Mouse (Mus musculus) thymus, adult 2 months (tissue): ENCODE measurements around the gene Sprr2f. TPM values are rescaled to one million over a fixed set of nuclear protein-coding genes. Genes with fewer than 3 reads are reported as not detected.

Experiments
- DNase-seq: peaks from one replicate; pipeline ENCODE4 v3.0.0; 2021
- H3K27ac ChIP-seq: fragments of 200-500 bp; 2 replicates; pipeline ENCODE4 v1.5.1; 2012; ENCODE audit warnings: low read length, control low read depth; ENCODE audit not compliant: control insufficient read depth, insufficient read depth
- H3K27me3 ChIP-seq: fragments of 200-500 bp; 2 replicates; pipeline ENCODE4 v1.6.1; 2012; ENCODE audit warnings: mild to moderate bottlenecking, low read length, moderate library complexity, mixed read lengths; ENCODE audit not compliant: control insufficient read depth, insufficient read depth
- H3K36me3 ChIP-seq: fragments of 200-500 bp; 2 replicates; pipeline ENCODE4 v1.6.1; 2012; ENCODE audit warnings: mild to moderate bottlenecking, low read length, moderate library complexity; ENCODE audit not compliant: control insufficient read depth, insufficient read depth
- H3K4me1 ChIP-seq: fragments of 200-500 bp; replicated peaks from 2 replicates; pipeline ENCODE4 v1.6.1; 2012; ENCODE audit warnings: low read length; ENCODE audit not compliant: control insufficient read depth, insufficient read depth
- H3K4me3 ChIP-seq: fragments of 200-500 bp; 2 replicates; pipeline ENCODE4 v1.5.1; 2012; ENCODE audit warnings: mild to moderate bottlenecking, low read length, control low read depth, moderate library complexity; ENCODE audit not compliant: control insufficient read depth, insufficient read depth
- CTCF ChIP-seq: fragments of 200-500 bp; IDR thresholded peaks from 2 replicates; pipeline ENCODE4 v1.5.1; 2012; ENCODE audit warnings: mild to moderate bottlenecking, control low read depth, low read length, moderate library complexity, borderline replicate concordance; ENCODE audit not compliant: control insufficient read depth, poor library complexity, insufficient read depth; ENCODE audit errors: extremely low read depth
- POLR2A ChIP-seq: fragments of 200-500 bp; IDR thresholded peaks from 2 replicates; pipeline ENCODE4 v1.6.1; 2012; ENCODE audit warnings: mild to moderate bottlenecking, low read length, control low read depth, moderate library complexity; ENCODE audit not compliant: control insufficient read depth, poor library complexity, insufficient read depth; ENCODE audit errors: extremely low read depth
- WGBS: fragments of 180-500 bp; shearing (Covaris S2); methylation state at CpG from one replicate; pipeline ENCODE4 v1.1.7; 2018; 5-methylcytosine and 5-hydroxymethylcytosine counted together
- polyA plus RNA-seq: library from polyadenylated mRNA; depleted of rRNA; stranded (reverse); fragments of >200 nt; gene quantifications from 2 replicates; pipeline ENCODE4 v1.2.3, GENCODE M21; 2012; rRNA removed

Sprr2f gene
- polyA plus RNA-seq, 1 experiment: 0.93 TPM

DNA sequence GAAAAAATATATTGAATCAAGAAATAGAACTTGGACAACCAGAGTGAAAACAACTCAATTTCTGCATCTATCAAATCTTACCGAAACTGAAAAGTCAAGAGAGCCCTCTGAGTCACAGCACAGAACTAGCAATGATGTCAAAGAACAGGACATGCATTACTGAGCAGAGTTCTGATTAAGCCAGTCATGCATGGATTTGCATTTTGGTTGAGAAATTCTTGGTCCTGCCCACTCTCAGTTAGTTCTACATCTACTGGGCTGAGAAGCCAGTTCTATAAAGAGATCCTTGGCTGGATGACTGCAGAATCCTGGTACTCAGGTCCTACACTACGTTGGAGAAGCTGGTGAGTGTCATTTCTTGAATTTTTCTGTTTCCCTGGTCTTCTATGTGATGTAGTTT lies 8.6 kb downstream of the Sprr2f start:
- H3K27me3 ChIP-seq: no peaks in the 10 kb centered on the region
- no peak overlapping the region for H3K4me3 ChIP-seq
- H3K36me3 ChIP-seq: no peaks in the 10 kb centered on the region
- WGBS: 67% methylated on average over 2 of the region's 2 CpGs
- H3K27ac ChIP-seq: no peak overlapping the region
- no peaks in the 10 kb centered on the region for H3K4me1 ChIP-seq
- DNase-seq: no peak
- no peak for TF ChIP-seq CTCF
- no peak for TF ChIP-seq POLR2A

DNA sequence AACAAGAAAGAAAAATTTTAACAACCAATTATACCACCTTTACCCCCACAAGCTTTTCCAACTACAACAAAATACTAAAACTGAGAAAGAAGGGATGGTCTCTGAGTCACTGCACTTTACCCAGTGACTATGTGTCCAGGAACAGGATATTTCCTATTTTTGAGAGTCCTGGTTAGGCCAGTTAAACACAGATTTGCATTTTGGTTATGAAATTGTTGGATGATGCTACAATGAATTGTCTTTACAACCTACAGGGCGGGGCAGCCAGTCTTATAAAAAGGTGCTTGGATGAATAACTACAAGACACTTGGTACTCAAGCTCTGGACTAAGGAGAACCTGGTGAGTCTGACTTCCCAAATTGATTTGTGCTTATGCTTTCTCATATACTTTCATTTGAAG lies 20.4 kb downstream of the Sprr2f start, which contains the start of gene Sprr2h:
TSS of gene Sprr2h (plus strand) at position 301 of the 400 bp plus-strand sequence.
- H3K4me3 ChIP-seq: no peak within 1 kb of the TSS
- no peak for DNase-seq
- no peak within 1 kb of the TSS for H3K27ac ChIP-seq
- 90% methylated on average over 1 of the region's 1 CpGs for WGBS
- H3K36me3 ChIP-seq: no peaks in the 10 kb centered on the region
- H3K4me1 ChIP-seq: no peaks in the 10 kb centered on the region
- no peaks in the 10 kb centered on the region for H3K27me3 ChIP-seq
- no peak for TF ChIP-seq CTCF
- no peak for TF ChIP-seq POLR2A

DNA sequence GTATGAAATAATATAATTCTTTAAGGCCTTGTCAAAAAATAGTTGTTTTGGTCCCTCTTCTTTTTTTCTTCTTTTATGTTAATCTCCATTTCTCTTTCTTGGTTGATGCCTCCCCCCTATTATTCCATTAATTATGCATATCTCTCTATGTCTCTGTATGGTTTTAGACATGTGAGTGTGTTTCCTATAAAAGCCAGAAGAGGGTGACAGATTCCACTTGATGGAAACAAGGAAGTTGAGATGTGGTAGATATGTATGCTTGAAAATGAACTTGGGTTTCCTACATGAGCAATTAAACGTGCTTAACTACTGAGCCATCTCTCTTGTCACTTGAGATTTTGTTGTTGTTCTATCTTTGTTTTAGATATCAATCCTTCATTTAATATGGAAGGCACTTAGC lies 29.3 kb downstream of the Sprr2f start:
- H3K27me3 ChIP-seq: no peaks in the 10 kb centered on the region
- WGBS: 24% methylated on average over 1 of the region's 1 CpGs
- TF ChIP-seq POLR2A (no peak), CTCF (no peak)

DNA sequence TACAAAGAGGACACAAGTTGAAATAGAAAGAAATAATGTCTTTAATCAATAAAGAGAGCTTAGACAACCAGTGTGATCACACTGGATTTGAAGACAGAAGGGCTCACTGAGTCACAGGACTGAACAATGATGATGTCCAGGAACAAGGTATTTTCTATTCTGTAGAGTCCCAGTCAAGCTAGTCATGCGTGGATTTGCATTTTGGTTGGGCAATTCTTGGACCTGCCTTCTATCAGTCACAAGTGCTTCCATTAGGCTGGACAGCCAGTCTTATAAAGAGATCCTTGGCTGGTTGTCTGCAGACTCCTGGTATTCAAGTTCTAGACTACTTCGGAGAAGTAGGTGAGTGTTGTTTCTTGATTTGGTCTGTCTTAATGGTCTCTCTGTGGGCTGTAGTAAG lies 42.7 kb downstream of the Sprr2f start, which contains the start of gene Sprr2i:
TSS of gene Sprr2i (plus strand) at position 301 of the 400 bp plus-strand sequence.
- TF ChIP-seq POLR2A (no peak), CTCF (no peak)
- no peak for DNase-seq
- Histone ChIP-seq H3K27ac (no peak within 1 kb of the TSS), H3K27me3 (no peaks in the 10 kb centered on the region), H3K4me3 (no peak within 1 kb of the TSS), H3K4me1 (no peaks in the 10 kb centered on the region), H3K36me3 (no peaks in the 10 kb centered on the region)
- WGBS: 96% methylated on average over 2 of the region's 2 CpGs

More for the DNA sequence above, 29.3 kb downstream of the Sprr2f start:
- DNase-seq: no peak
- H3K36me3 ChIP-seq: no peaks in the 10 kb centered on the region
- no peak overlapping the region for H3K4me3 ChIP-seq
- no peaks in the 10 kb centered on the region for H3K4me1 ChIP-seq
- no peak overlapping the region for H3K27ac ChIP-seq

Other genes starting within 250 kb of the Sprr2f start
- 0.14 TPM in 1 of 2 replicates, not detected in the other for gene Prr9, start 241.2 kb upstream of the Sprr2f start, polyA plus RNA-seq
- gene Lelp1, start 222.4 kb upstream of the Sprr2f start, polyA plus RNA-seq: 0.27 TPM in 1 of 2 replicates, not detected in the other
- 1.3 and 1.5 TPM in 2 replicates for gene Sprr2a1, start 149.4 kb upstream of the Sprr2f start, polyA plus RNA-seq
- 294 and 400 TPM in 2 replicates for gene Sprr2a2, start 149.3 kb upstream of the Sprr2f start, polyA plus RNA-seq
- gene Sprr2a3, start 79.8 kb upstream of the Sprr2f start, polyA plus RNA-seq: 7.0 and 8.8 TPM in 2 replicates
- 0.42 and 0.51 TPM in 2 replicates for gene Sprr2b, start 48.6 kb upstream of the Sprr2f start, polyA plus RNA-seq
- 0.73 and 2.9 TPM in 2 replicates for gene Sprr2d, start 26.0 kb upstream of the Sprr2f start, polyA plus RNA-seq
- 0.32 and 1.4 TPM in 2 replicates for gene Sprr2e, start 13.0 kb upstream of the Sprr2f start, polyA plus RNA-seq
- 0.15 TPM in 1 of 2 replicates, not detected in the other for gene Sprr2h, start 20.5 kb downstream of the Sprr2f start, polyA plus RNA-seq
- 1.8 TPM in 2 replicates for gene Sprr2i, start 42.8 kb downstream of the Sprr2f start, polyA plus RNA-seq
- 0.22 and 0.34 TPM in 2 replicates for gene Sprr2j-ps, start 52.9 kb downstream of the Sprr2f start, polyA plus RNA-seq
- 9.9 and 12.4 TPM in 2 replicates for gene Gm9774, start 64.2 kb downstream of the Sprr2f start, polyA plus RNA-seq
- gene Sprr2k, start 67.4 kb downstream of the Sprr2f start, polyA plus RNA-seq: not detected in 2 replicates
- 2.2 and 2.5 TPM in 2 replicates for gene Sprr1b, start 73.6 kb downstream of the Sprr2f start, polyA plus RNA-seq
- 0.14 and 0.51 TPM in 2 replicates for gene Sprr3, start 93.5 kb downstream of the Sprr2f start, polyA plus RNA-seq
- gene Sprr1a, start 120.7 kb downstream of the Sprr2f start, polyA plus RNA-seq: 30.1 and 34.5 TPM in 2 replicates
- not detected in 2 replicates for gene Sprr4, start 135.3 kb downstream of the Sprr2f start, polyA plus RNA-seq
- gene 2310046K23Rik, start 169.3 kb downstream of the Sprr2f start, polyA plus RNA-seq: 0.82 and 1.9 TPM in 2 replicates
- gene Ivl, start 208.5 kb downstream of the Sprr2f start, polyA plus RNA-seq: 0.26 and 0.28 TPM in 2 replicates
- gene Smcp, start 223.8 kb downstream of the Sprr2f start, polyA plus RNA-seq: 0.45 and 1.3 TPM in 2 replicates
- 0.22 TPM in 1 of 2 replicates, not detected in the other for gene 2210017I01Rik, start 242.3 kb downstream of the Sprr2f start, polyA plus RNA-seq